Mouse (Mus musculus): ENCODE measurements around the gene Cenpp.
"Not testable (repeated sequence)": the region's sequence is repeated elsewhere in the genome, so short reads cannot be mapped to it uniquely, and the experiment has no call there.

GRCm38 (mm10) chr13:49602541-49602940 lies 50.0 kb downstream of the Cenpp start:
- TF ChIP-seq CTCF, EP300 (IDR thresholded peaks at IDR 0.05): not testable (repeated sequence)

All from lung, postnatal 0 days (tissue).